Mouse (Mus musculus) left cerebral cortex, postnatal 10 days (tissue): Measurements from ENCODE around the gene Sec31a. TPM values are rescaled to one million over a fixed set of nuclear protein-coding genes. Genes with fewer than 3 reads are reported as not detected.
"Not testable (repeated sequence)": the region's sequence is repeated elsewhere in the genome, so short reads cannot be mapped to it uniquely, and the experiment has no call there.

Experiments
- DNase-seq, 2 experiments: peaks; one replicate each; pipeline ENCODE4 v3.0.0; 2021 to 2022; ENCODE audit warnings: low spot score in 2 of 2, mixed read lengths in 1 of 2; ENCODE audit errors: extremely low spot score in 1 of 2
- intact Hi-C: fragments of 180-260 bp; cut with DNase I; formaldehyde crosslinking; loops from one replicate; pipeline ENCODE4 v1.15.1; 2025
- total RNA-seq, 2 experiments: library from RNA; stranded (reverse); gene quantifications; 2 replicates each; pipeline ENCODE4 v1.2.3; 2021

The Sec31a gene
- 10 to 100 TPM; 97.3 to 97.6 TPM for total RNA-seq

DNA sequence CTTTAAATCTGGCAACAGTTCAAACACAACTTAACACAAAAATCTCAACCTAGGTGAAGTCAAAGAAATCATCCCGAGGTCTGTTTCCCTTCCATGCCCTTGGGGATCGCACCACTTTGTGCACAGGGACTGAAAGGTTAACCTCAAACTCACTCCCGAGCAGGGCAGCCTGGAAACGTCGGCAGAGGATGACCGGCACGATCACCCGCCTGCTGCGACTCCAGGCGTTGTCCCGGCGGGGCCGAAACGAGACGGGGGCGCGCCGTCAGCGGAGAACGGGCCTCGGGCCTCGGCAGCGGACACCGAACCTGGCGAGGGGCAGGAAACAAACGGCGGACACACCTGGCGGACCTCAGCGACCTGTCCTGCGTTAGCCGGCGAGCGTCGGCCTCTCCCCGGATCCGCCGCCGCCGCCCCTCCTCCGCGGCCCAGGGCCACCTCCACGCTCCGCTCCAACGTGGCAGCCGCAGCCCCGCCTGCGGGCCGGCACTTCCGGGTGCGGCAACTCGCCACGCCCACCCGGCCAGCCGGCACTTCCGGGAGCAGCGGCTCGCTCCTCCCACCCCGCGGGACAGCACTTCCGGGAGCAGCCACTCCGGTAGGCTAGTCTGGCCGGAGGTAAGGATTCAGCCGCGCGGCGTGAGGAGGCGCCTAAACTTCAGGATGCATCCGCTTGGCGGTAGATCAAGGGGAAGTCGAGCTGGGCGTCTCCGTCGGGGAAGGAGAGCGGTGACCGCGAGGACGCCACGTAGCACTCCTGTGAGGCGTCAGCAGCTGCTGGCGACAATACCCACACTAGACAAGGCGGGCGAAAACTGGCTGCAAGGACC lies at the start of gene Sec31a:
Gene Sec31a (minus strand): TSS at position 474 of the 830 bp plus-strand sequence.
- peak; percentile 96 to 99 for DNase-seq
- intact Hi-C loops, result no loop called here

DNA sequence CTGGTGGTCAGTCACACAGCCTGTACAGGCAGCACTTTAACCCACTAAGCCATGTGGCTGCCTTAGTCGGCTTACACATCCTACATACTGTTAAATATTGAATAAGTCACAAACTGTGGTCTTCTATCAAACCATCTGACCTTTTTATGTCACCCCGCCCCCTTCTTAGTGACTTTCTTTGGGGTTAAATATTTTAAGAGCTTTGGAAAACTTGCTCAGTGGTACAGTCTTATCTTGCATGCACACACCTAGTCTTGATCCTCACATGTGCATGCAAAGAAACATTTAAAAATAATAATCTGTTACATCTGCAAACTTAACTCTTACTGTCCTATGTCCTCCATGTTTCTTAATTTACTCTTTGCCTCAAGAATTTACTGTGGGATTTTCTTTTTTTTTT lies 46.3 kb upstream of the Sec31a start:
- DNase-seq, result no peak
- intact Hi-C loops, result no loop called here

DNA sequence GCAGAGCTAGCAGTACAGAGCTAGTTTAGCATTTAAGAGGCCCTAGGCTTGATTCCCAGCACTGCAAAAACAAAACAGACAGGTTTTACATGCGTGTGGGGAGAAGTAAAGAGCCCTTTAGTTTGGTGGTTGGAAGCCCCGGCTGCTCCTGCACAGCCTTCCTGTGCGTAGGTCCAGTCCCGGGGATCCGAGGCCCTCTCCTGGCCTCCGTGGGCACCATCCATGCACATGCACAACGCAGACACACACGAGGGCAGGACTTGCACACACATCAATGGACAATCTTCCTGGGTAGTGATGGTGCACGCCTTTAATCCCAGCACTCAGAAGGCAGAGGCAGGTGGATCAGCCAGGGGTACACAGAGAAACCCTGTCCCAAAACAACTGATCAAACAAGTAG lies 45.5 kb upstream of the Sec31a start:
- intact Hi-C loops, result no loop called here
- DNase-seq, result no peak

DNA sequence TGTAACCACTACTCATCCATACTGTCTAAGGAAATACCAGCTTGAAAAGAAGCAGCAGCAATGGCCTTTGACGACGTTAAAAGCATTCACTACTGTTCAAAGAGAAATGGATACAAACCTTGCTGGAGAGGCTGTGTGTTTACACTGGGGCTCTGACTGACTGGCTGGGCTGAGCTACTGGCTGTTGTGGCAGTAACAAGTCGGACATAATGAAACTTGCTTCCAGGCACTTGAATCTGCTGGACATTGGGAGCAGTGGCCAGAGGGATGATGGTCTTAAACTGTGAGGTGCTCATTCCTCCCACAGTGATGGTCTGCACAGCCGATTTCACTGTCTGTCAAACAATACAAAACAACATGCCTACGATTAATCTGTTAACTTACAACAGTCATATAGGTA lies 43.4 kb upstream of the Sec31a start:
- intact Hi-C loops, result no loop called here
- no peak for DNase-seq

DNA sequence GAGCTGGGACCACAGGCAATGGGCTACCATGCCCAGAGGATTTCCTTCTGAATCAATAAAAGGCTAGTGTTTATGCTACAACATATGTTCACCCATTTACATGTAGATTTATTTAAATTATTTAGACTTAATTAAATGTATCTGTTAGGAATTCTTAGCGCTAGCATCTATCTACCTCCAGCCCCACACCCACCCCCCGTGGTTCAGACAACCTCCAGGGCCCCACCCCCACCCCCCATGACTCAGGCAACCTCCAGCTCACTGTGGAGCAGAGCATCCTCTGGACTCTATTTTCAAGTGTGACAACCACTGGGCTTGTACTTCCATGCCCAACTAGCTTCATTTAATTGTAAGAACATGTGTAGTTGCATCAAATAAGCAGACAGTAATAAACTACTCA lies 35.8 kb upstream of the Sec31a start:
- intact Hi-C loops, result no loop called here
- DNase-seq, result no peak

DNA sequence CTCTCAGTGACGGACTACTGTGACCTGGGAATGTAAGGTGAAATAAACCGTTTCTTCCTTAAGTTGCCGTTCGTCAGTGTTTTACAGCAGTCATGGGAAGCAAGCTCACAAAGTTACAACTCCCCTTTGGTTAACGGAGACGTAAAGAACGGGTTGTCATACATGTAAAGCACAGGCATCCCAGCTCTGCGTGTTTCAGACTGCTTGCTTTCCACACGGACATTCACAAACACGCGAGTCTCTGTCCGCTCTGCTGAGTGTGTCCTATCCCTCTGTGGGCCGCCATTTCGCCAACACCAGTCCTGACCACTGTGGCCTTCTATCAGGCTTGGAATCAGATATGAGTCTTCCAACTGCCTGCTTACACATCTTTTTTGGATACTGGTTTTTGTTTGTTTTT lies 22.8 kb upstream of the Sec31a start:
- intact Hi-C loops, result no loop called here
- DNase-seq, result no peak

DNA sequence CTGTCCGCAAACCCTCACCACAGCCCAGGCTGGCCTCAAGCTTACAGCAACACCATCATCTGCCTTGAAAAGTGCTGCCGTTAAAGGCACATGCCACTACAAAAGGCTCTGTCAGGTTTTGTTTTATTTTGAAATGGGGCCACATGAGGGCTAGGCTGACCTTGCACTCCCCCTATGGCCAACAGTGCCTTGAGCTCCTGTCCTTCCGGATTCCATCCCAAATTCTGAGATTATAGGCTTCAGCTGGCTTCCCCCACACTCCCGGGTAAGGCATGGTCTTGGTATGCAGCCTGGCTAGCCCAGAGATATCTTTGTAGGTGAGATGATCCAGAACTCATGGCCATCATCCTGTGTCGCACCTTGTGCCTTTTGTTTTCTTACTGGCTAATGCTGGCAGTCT lies 21.9 kb upstream of the Sec31a start:
- intact Hi-C loops, result no loop called here
- DNase-seq, result no peak

DNA sequence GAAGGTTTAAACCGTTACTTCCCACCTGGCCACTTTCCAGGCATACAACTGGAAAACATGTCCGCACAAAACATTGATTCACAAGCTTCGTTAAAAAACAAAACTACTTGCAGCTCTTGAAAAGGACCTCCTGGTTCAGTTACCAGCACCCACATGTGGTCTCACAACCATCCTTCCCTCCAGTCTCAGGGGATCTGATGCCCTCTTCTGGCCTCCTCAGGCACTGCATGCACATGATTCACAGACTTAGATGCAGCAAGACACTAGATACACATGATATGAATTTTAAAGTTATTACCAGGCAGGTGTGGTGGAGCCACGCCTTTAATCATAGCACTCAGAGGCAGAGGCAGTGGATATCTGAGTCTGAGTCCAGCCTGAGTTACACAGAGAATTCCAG lies 21.1 kb upstream of the Sec31a start:
- intact Hi-C loops, result no loop called here
- DNase-seq, result no peak

DNA sequence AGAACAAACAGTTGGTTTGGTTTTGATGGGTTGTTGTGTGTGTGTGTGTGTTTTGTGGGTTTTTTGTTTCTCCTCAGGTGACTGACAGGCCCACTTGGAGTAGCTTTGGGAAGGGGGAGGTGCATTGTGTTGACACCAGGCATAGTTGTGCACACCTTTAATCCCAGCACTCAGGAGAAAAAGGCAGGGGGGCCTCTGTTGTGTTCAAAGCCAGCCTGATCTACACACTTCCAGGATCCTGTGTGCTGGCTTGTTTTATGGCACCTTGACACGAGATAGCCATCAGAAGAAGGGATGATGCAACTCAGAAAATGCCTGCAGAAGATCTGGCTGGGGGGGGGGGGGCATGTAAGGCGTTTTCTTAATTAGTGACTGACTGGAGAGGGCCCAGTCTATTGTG lies 14.9 kb upstream of the Sec31a start:
- intact Hi-C loops, result no loop called here
- DNase-seq, result no peak

DNA sequence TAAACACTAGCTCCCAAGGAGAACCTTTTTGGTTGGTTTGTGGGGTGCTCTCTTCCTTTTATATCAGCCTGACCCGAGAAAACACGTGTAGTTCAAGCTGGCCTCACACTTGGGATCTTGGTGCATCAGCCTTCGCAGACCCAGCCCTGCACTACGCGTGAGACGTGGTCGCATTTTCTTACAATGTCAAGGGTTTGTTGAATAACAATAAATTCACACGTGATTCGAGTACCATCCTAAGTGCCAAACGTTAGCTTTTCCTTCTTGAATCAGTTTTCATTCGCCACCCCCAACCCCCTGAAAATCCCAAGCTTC lies 14.0 kb upstream of the Sec31a start:
- DNase-seq, result no peak

DNA sequence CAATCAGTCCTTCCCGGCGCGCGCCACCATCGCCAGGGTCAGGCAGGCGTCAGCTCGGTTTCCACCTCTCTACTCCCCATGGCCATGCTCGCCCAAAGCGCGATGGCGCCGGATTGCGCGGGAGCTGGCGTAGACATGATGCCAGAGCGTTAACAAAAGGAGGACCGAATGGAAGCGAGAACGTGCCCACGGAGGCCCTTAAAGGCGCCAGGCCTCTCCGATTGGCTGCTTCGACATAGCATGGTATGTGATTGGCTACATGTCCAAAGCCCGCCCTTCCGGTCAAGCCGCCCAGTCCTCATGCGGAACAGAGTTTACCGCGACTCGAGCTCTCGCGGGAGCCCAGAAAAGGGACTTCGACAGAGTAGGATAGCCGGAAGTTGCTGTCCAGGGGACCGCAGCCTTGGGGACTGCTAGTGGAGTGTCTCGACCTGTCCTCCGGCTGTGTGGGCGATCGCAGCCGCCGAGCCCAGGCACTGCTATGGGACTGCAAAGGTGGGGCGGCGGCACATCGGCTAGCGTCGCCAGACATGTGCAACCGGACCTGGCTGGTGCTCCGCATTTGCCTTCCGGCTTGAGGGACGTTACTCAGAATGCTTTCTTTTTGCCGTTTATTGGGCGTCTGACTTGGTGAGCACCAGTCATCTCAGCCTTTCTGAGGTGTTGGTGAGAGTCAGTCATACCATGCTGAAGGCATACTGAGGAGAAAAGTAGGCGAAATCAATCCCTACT lies 13.5 kb upstream of the Sec31a start:
- DNase-seq, result peak; percentile 94 to 96
- intact Hi-C loops, result no loop called here

More for the DNA sequence above, 14.0 kb upstream of the Sec31a start:
- intact Hi-C loops, result no loop called here

DNA sequence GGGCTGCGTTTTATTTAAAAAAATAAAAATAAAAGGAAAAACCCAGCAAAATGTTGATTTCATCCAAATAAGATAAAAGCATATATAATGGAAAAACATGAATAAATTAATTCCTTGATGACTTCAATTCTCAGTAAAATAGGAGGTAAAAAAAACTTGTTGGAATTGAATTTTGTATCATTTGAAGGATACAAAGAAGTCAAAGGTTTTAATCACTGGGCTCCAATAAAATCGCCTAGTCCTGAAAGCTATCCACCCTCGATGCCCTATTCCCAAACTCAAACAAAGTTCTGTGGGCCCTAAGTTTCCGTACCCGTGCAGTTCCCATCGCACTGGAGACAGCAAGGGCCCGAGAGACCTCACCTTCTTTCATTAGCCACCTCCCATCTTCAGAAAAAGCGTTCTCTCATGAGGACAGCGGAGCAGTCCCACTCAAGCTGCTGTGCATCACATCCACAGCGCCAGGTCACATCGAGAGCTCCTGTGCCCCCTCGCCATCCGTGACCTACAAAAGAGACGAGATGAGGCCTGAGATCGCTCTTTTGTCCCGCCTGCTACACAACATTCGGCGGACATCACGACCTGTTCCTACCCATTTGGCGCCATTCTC lies 12.8 kb upstream of the Sec31a start:
- intact Hi-C loops, result no loop called here
- no peak for DNase-seq

DNA sequence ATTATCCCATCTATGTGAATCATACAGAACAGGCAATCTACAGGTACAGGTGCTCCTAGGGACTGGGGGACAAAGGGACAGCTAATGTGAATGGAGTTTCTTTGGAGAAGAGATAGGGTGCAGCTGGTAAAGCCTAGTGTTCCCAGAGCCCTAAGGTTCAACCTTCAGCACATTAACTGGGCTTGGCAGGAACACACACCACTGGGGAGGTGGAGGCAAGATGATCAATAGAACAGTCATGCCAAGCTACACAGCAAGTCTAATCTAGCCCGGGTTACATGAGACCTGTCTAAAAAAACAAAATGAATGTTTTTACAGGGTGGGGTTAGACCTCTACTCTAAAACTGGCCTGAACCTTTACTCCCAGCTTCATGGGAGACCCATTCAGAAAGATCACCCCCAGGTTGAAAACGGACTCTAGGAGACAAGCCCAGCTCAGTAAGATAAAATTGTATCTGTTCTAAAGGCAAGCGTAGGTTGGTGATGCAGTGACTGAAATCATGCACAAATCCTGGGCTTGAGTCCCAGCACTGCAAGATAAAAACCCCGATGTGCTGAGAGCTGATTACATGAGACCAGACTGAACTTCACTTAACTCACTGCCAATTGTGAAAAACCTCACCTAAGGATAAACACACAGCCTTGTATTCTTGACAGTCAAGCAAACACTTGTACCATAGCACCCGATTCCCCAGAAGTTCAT lies 12.1 kb upstream of the Sec31a start:
- DNase-seq, result no peak
- intact Hi-C loops, result no loop called here

DNA sequence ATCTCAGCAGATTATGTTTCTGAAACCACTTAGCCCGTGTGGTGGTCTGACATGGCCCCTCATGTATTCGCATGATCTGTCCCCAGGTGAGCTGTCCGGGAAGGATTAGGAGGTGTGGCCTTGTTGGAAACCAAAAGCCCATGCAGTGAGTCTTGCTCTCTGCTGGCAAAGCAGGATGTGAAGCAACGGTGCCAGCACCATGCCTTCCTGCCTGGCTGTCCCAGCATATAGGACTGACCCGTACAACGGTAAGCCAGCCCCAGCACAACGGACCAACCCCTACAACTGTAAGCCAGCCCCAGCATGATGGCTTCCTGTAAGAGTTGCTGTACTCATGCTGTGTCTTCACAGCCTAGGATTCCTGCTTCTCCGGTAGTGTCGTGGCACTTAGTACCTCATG lies 11.2 kb upstream of the Sec31a start:
- intact Hi-C loops, result loop anchor here (2.0 kb wide), 1 partner anchor 72 kb away; no protein-coding TSS in a partner anchor
- DNase-seq, result no peak

DNA sequence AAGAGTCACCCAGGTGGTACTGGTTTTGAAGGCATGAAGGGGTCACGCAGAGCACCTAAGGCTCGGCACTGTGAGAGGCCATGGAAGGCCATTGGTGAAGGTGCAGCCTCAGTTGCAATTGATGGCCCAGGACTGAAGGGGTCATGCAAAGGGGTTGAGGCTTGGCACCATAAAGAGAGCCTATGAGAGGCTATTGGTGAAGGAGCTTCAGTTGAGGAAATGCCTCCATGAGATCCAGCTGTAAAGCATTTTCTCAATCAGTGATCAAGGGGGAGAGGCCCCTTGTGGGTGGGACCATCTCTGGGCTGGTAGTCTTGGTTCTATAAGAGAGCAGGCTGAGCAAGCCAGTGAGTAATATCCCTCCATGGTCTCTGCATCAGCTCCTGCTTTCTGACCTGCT lies 9.8 kb upstream of the Sec31a start:
- intact Hi-C loops, result loop anchor here (2.0 kb wide), 1 partner anchor 73 kb away; no protein-coding TSS in a partner anchor

DNA sequence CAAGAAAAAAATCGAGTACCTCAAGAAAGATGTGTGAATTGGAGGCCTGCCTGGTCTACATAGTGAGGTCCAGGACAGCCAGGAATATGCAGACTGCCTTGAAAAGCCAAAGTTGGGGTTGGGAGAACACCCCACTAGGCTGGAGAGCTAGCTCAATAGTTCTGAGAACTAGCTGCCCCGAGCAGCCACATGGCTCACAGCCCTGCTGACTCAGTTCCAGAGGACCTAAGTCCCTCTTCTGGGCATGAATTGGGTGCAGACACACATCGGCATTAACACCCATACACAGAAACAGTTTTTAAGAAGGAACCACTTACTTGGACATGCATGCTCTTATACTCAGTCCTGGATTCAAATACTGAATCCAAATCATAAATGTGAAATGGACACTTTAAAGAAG lies 8.2 kb upstream of the Sec31a start:
- DNase-seq, result no peak
- intact Hi-C loops, result no loop called here

More for the DNA sequence above, 9.8 kb upstream of the Sec31a start:
- DNase-seq, result not testable (repeated sequence)

DNA sequence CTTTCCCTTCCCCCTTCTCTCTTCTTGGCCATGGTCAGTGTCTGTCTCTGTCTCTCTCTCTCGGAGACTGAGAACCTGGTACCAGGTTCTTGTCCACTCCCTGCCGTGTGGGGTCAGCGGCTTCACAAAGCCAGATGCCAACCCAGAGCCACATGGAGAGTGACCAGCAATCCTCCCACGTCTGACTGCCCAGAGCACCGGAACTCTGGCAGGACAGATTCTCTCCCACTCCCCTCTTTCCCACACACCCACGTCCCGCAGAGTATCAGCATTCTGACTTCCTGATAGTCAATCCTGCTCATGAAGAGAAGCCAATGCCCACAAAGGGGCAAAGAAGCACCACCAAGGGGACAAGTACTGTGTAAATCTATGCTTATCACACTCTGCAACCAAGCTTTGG lies 7.6 kb upstream of the Sec31a start:
- no peak for DNase-seq
- intact Hi-C loops, result no loop called here

DNA sequence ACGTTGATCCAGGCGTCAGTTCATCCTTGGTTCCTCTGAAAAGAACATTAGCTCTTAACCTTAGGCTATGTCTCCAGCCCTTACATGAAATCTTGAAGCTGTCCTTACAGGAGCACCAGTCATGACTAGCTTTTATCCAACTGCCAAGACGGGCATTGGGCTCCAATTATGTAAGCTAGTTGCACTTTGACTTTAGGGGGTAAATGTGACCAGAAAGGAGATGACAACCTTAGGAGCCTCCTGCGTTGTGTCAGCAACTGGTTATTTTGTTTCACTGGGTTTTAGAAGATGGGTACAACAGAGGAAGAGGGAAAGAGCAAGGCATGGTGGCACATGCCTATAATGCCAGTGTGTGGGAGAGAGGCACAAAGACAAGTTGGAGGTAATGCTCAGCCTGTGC lies 2.8 kb upstream of the Sec31a start:
- DNase-seq, result no peak

DNA sequence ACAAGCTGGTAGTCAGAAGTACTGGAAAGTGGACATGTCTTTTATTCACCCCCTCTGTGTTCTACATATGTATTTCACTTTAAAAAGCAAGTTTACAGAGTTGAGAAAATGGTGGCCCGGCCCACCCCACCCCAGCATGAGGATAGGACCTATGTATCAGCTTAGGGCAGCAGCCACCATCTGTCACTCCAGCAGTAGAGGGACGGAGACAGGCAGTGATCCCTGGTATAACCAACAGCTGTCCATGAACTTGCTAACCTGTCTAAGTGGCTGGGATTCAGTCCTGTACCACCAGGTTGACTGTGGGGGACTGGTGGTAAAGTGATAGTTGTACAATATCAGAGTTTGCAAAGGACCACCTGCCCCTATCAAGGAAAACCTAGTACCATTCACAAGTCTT lies 2.0 kb upstream of the Sec31a start:
- intact Hi-C loops, result no loop called here
- no peak for DNase-seq

More for the DNA sequence above, 2.8 kb upstream of the Sec31a start:
- intact Hi-C loops, result no loop called here
